Mouse (Mus musculus): ENCODE results near the gene Wdr43.

DNA sequence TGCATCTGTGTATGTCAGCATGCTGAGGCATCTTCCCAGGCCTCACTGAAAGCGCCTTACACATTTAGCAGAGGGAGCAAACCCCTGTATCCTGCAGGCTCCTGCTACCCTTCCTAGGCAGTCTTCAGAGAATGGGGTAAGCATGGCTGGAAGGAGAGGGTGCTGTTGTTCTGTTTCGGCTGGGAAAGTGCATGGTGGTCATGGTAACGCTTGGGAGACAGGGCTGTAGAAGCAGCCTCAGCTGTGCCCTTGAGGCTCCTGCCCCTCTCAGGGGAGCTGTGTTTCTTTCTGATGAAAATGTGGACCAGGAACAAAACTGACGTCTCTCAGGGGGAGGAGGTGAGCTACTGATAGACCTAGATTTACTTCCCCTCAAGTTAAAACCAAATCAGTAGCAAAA, 92.0 kb downstream of the Wdr43 start:
- TF ChIP-seq CTCF (IDR thresholded peaks at IDR 0.05) (no peak), EP300 (IDR thresholded peaks at IDR 0.05) (no peak)

Data from lung, postnatal 0 days (tissue).